Mouse (Mus musculus) 416B (cell line): ENCODE measurements around the gene Wdr86.
A peak's percentile ranks its signal among the peaks of the same experiment; 100 is the strongest.

Experiments
- DNase-seq: peaks from one replicate; pipeline ENCODE4 v3.0.0; 2011; ENCODE audit warnings: low read depth

Gene Wdr86

GRCm38 (mm10) chr5:24684578-24685365 lies 45.8 kb downstream of the Wdr86 start:
- peak; percentile 78 for DNase-seq

GRCm38 (mm10) chr5:24681436-24681835 lies 49.1 kb downstream of the Wdr86 start:
- DNase-seq = peak; percentile 51

- peak; percentile 78 for DNase-seq
These were observed 56.3 kb downstream of the Wdr86 start for GRCm38 (mm10) chr5:24674238-24674637.
